Mouse (Mus musculus) liver, adult 10 weeks (tissue): ENCODE measurements around the gene Mphosph9. TPM values are rescaled to one million over a fixed set of nuclear protein-coding genes. Genes with fewer than 3 reads are reported as not detected.

Experiments
- polyA plus RNA-seq: library from polyadenylated mRNA; stranded (reverse); fragments of 350-450 nt; fragmentation: Illumina TruSeq; extraction: RNeasy Lipid Tissue Mini Kit (QIAGEN cat#74804); gene quantifications from one replicate; pipeline ENCODE4 v1.2.3, GENCODE M21; 2014; ENCODE audit warnings: low read depth, low replicate concordance

Gene Mphosph9
- polyA plus RNA-seq, result 2.6 TPM

GRCm38 (mm10) chr5:124327510-124328364 is at the start of gene Mphosph9, which contains the start of gene 2810006K23Rik:
Gene Mphosph9 (minus strand): TSS chr5:124327972.
Gene 2810006K23Rik (plus strand): TSS chr5:124328089.

GRCm38 (mm10) chr5:124362982-124363381 is 35.2 kb upstream of the Mphosph9 start, which contains the start of gene Cdk2ap1:
Gene Cdk2ap1 (minus strand): TSS chr5:124363082.

GRCm38 (mm10) chr5:124249614-124250591 is 77.9 kb downstream of the Mphosph9 start, which contains the start of gene Pitpnm2:
Gene Pitpnm2 (minus strand): TSS chr5:124249760.

Other genes with a start within 250 kb of the Mphosph9 start
- not detected for gene Abcb9, start 232.2 kb downstream of the Mphosph9 start, polyA plus RNA-seq
- 1.6 TPM for gene Ogfod2, start 215.7 kb downstream of the Mphosph9 start, polyA plus RNA-seq
- 2.1 TPM for gene Arl6ip4, start 211.9 kb downstream of the Mphosph9 start, polyA plus RNA-seq
- gene Pitpnm2, start 78.2 kb downstream of the Mphosph9 start, polyA plus RNA-seq, result 3.1 TPM
- 13.7 TPM for gene 2810006K23Rik, start 117 bp upstream of the Mphosph9 start, polyA plus RNA-seq
- gene Cdk2ap1, start 35.1 kb upstream of the Mphosph9 start, polyA plus RNA-seq, result 47.3 TPM
- gene Sbno1, start 98.0 kb upstream of the Mphosph9 start, polyA plus RNA-seq, result 25.7 TPM
- gene Kmt5a, start 112.0 kb upstream of the Mphosph9 start, polyA plus RNA-seq, result 22.0 TPM
- gene Rilpl2, start 150.4 kb upstream of the Mphosph9 start, polyA plus RNA-seq, result 1.6 TPM
- gene Snrnp35, start 155.2 kb upstream of the Mphosph9 start, polyA plus RNA-seq, result 0.98 TPM
- gene Rilpl1, start 203.4 kb upstream of the Mphosph9 start, polyA plus RNA-seq, result 0.66 TPM
- gene Tmed2, start 212.7 kb upstream of the Mphosph9 start, polyA plus RNA-seq, result 919 TPM
- 4.1 TPM for gene Ddx55, start 224.9 kb upstream of the Mphosph9 start, polyA plus RNA-seq